Mouse (Mus musculus) mouse trophoblast stem cell (cell line): ENCODE measurements at regions not wholly inside any gene's neighbourhood (a gene's known extent, or its start where the extent isn't known, plus 50 kb on each side); places are given as distances from the start of the nearest gene placed in this dataset.

Experiments used
- in situ Hi-C, 2 experiments: fragments of 300-500 bp; cut with MseI, MboI; formaldehyde crosslinking; loops; 2 replicates in 1 of 2; 3 replicates in 1 of 2; pipeline ENCODE4 v1.15.1; 2025

DNA sequence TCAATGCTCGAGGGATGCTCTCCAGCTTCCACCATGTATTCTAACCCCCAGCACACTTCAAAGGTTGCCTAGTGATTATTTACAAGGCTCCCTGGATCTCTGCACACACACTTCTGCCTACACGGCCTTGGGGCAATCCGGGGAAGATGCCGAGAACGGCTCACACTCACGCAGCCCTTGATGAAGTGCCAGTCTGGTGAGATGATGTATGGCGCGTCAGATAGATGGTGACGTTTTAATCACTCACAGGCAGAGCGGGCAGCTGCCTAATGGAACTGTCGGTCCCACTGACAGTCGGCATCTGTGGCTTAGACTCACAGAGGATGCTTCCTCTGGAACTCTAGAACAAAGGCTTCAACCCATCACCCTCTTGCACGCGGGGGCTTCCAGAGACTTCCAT lies 66.9 kb upstream of the Kazn start:
- in situ Hi-C loops: no loop called here

DNA sequence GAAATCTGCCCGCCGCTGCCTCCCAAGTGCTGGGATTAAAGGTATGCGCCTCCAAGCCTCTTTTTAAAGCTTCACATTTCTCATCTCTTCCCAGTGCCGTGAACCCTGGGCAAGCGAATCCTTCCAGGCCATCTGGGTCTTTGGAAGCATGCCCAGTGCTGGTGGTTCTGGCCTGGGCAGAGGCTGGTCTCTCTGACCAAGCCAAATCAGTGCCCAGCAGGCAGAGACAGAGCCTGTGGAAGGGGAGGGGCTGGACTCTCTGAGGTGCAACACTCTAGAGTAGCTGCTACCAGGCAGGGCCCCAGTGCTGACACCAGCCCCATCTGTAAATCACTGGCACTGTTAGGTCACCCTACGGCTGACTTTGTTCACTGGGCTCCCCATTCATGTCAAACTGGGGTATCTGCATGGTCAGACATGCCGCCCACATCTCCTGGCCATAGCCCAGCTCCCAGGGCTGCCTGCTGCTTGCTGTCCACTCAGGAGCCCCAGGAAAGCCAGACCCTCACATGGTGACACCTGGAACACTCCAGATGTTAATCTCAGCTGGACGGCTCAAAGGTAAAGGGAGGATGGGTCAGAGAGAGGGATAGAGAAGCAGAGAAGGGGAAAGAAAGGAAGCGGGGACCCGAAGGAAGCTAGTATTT lies 64.3 kb upstream of the Kazn start:
- in situ Hi-C loops: no loop called here

DNA sequence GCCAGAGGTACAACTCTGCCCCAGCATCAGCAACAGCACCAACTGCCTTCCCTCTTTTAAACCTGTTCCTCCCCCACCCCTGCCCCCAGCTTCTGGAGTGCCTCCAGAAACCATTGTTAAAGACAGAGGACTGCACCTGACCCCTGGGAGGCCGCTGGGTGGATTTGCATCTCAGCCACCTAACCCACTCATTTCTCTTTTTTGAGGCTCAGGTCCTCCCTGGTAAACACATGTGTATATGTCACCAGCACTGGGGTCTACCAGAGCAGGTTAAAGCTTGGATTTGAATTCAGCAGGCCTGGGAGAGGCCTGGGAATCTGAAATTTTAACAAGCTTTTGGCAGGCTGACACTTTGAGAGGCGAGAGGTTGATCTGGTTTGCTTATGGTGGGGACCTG lies 63.5 kb upstream of the Kazn start:
- in situ Hi-C loops: no loop called here

DNA sequence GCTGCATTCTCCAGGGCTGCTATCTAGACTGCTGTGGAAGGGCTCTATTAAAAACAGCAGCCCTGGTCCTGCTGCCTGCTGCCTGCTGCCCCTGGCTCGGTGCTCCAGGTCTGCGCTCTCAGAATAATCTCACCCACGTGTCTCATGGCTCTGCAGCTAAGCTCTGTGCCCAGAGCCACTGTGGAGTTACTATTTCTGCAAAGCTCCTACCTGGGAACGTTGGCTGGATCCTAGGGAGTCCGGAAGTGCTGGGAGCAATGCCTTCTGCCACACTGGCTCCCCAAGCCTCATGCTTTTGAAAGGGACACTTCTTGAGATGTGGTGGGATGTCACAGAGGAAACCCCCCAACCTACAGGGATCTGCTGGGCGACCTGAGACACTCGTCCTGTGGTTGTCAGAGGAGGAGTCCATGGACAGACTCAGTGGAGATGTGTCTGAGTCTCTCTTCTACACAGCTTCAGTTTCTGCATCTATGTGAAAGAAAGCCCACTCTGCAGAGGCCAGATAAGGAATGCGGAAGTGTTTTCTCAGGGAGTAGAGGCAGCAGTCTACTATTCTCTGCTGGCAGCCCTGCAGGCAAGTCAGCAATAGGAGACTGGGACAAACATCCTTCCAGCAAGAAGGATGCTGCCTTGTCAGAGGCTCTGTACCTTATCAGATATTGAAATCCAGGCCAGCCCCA lies 63.0 kb upstream of the Kazn start:
- in situ Hi-C loops: no loop called here

DNA sequence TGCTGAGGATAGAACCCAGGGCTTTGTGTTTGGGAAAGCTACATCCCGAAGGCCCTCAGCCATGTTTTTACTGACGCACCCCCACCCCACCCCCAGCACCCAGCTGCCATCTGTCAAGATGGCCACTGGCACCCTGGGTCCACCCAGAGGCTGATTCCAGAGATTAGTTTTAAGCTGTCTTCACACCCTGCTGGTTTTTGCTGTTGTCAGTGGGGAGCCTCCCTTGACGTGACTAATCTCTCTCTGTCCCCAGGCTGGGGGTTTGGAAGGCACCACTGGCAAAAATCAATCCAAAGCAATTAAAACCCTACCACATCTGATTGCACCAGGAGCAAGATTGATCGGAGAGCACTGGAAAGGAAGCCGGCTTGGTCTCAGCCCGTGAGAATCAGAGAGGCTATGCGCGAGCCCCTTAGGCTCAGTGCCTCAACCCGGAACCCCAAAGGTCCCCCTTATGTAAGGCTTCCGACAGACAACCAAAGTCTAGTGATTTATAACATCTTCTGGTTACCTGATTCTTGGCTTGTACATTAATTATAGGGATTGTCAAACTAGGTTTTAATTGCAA lies 59.7 kb upstream of the Kazn start:
- in situ Hi-C loops: no loop called here

DNA sequence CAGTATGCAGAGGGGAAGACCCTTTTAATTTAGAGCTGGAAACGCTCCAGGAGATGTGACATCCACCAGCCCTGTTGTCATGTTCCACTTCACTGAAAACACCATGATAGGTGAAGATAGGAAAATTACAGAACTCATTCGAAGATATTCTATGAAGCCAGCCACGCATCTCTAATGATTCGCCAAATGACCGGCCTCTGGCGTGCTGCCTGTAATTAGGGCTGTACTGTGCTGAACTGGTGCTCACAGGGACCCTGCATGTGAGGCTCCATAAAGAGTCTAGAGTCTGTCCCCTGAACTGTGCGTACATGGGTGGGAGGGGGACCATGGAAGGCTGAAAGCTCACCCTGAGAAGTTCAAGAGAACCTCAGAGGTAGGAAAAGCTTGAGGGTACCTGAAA lies 53.6 kb upstream of the Kazn start:
- in situ Hi-C loops: no loop called here

DNA sequence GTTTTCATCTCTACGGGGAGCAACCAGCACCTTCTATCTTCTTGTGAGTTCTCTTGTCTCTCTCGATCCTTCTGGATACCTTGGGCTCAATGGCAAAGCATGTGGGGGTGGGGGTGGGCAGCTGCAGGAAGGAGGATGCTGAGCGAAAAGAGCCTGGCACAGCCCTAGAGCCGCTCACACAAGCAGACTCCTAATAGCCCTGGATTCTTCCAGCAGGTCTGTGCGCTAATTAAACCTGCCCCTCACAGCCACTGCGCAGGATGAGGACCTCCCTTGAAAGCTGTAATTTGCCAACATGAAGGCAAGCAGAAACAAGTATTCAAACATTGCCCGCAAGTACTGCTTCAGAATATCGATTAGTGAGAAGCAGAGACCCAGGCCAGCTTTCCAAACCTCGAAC lies 53.1 kb upstream of the Kazn start:
- in situ Hi-C loops: no loop called here

DNA sequence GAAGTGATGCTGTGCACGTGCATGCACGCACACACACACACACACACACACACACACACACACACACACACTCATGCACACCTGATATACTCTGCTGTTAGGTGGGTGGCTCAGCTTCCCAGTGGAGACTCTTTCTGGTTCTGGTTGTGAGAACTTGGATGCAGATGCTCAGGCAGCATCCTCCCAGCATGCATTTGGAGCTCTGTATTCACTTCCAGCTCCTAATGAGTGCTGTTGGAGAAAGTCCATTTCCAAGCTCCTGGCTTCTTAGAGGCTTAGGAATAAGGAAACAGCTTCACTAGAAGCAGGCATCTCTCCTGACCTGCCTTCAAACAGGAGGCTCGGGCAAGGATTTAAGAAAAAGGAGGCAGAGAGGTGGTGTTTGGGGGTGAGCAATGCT lies 52.2 kb upstream of the Kazn start:
- in situ Hi-C loops: no loop called here
